Mouse (Mus musculus) MEL (cell line): Measurements from ENCODE around the gene R3hcc1l. TPM values are rescaled to one million over a fixed set of nuclear protein-coding genes. Genes with fewer than 3 reads are reported as not detected.

Source experiments
- DNase-seq: peaks from one replicate; pipeline ENCODE4 v3.0.0; 2011; ENCODE audit warnings: low read depth, low spot score
- H3K27ac ChIP-seq: 2 replicates; pipeline ENCODE4 v1.5.1; 2012; ENCODE audit warnings: low read depth, mild to moderate bottlenecking, control low read depth, low read length, moderate library complexity; ENCODE audit not compliant: control insufficient read depth
- H3K27me3 ChIP-seq, 2 experiments: fragments of 150-350 bp in 1 of 2; sonication (generic) in 1 of 2; 2 replicates each; pipeline ENCODE4 v1.6.1; 2012; ENCODE audit warnings: low read length in 2 of 2, mild to moderate bottlenecking in 2 of 2, improper control_type of control experiment in 1 of 2, moderate library complexity in 1 of 2; ENCODE audit not compliant: insufficient read depth in 2 of 2, control insufficient read depth in 1 of 2
- H3K36me3 ChIP-seq, 2 experiments: 2 replicates each; pipeline ENCODE4 v1.6.1; 2012 to 2014; ENCODE audit warnings: low read length in 2 of 2, improper control_type of control experiment in 1 of 2, inconsistent platforms in 1 of 2, mild to moderate bottlenecking in 1 of 2; ENCODE audit not compliant: insufficient read depth in 2 of 2, control insufficient read depth in 1 of 2
- H3K4me1 ChIP-seq, 2 experiments: fragments of 150-350 bp in 1 of 2; sonication (generic) in 1 of 2; 2 replicates each; pipeline ENCODE4 v1.6.1; 2012; ENCODE audit warnings: low read length in 2 of 2, improper control_type of control experiment in 1 of 2, mild to moderate bottlenecking in 1 of 2; ENCODE audit not compliant: insufficient read depth in 2 of 2, control insufficient read depth in 1 of 2
- H3K4me3 ChIP-seq, 2 experiments: fragments of 150-350 bp in 1 of 2; sonication (generic) in 1 of 2; 2 replicates each; pipeline ENCODE4 v1.5.1; 2012; ENCODE audit warnings: low read depth in 2 of 2, low read length in 2 of 2, mild to moderate bottlenecking in 2 of 2, moderate library complexity in 2 of 2, control low read depth in 1 of 2, improper control_type of control experiment in 1 of 2; ENCODE audit not compliant: control insufficient read depth in 1 of 2, insufficient read depth in 1 of 2
- H3K79me2 ChIP-seq: 2 replicates; pipeline ENCODE4 v1.6.1; 2012; ENCODE audit warnings: mild to moderate bottlenecking, low read length, moderate library complexity; ENCODE audit not compliant: control insufficient read depth, poor library complexity, insufficient read depth
- H3K9ac ChIP-seq: 2 replicates; pipeline ENCODE4 v1.6.1; 2012; ENCODE audit warnings: low read depth, mild to moderate bottlenecking, control low read depth, low read length, moderate library complexity; ENCODE audit not compliant: control insufficient read depth, poor library complexity, severe bottlenecking
- H3K9me3 ChIP-seq: fragments of 150-350 bp; sonication (generic); replicated peaks from 2 replicates; pipeline ENCODE4 v1.6.1; 2012; ENCODE audit warnings: mild to moderate bottlenecking, low read length, improper control_type of control experiment, moderate library complexity; ENCODE audit not compliant: insufficient read depth
- CTCF ChIP-seq, 3 experiments: IDR thresholded peaks in 2 of 3; conservative IDR thresholded peaks in 1 of 3; 2 replicates each; pipeline ENCODE4 v1.5.1; 2011 to 2012; ENCODE audit warnings: low read length in 3 of 3, low read depth in 2 of 3, mild to moderate bottlenecking in 2 of 3, improper control_type of control experiment in 1 of 3, inconsistent platforms in 1 of 3, mixed read lengths in 1 of 3, moderate library complexity in 1 of 3; ENCODE audit not compliant: control insufficient read depth in 1 of 3, insufficient read depth in 1 of 3, poor library complexity in 1 of 3, severe bottlenecking in 1 of 3
- E2F4 ChIP-seq: IDR thresholded peaks from 2 replicates; pipeline ENCODE4 v1.6.1; 2011; ENCODE audit warnings: low read depth, low read length, improper control_type of control experiment, borderline replicate concordance
- ELF1 ChIP-seq: IDR thresholded peaks from 2 replicates; pipeline ENCODE4 v1.6.1; 2014; ENCODE audit warnings: low read depth, mild to moderate bottlenecking, inconsistent platforms, low read length, improper control_type of control experiment, moderate library complexity
- GABPA ChIP-seq: IDR thresholded peaks from 2 replicates; pipeline ENCODE4 v1.6.1; 2012; ENCODE audit warnings: low read depth, mild to moderate bottlenecking, inconsistent platforms, low read length, improper control_type of control experiment, moderate library complexity
- GATA1 ChIP-seq: IDR thresholded peaks from 2 replicates; pipeline ENCODE4 v1.6.1; 2011; ENCODE audit warnings: low read depth, low read length, improper control_type of control experiment
- HCFC1 ChIP-seq: IDR thresholded peaks from 2 replicates; pipeline ENCODE4 v1.6.1; 2012; ENCODE audit warnings: low read depth, mild to moderate bottlenecking, inconsistent platforms, low read length, improper control_type of control experiment, moderate library complexity
- KAT2A ChIP-seq: conservative IDR thresholded peaks from 2 replicates; pipeline ENCODE4 v1.6.1; 2012; ENCODE audit warnings: low read depth, low read length, improper control_type of control experiment, inconsistent platforms
- MAFK ChIP-seq: IDR thresholded peaks from 2 replicates; pipeline ENCODE4 v1.6.1; 2011; ENCODE audit warnings: low read depth, mild to moderate bottlenecking, low read length, improper control_type of control experiment, borderline replicate concordance
- MYC ChIP-seq: IDR thresholded peaks from 2 replicates; pipeline ENCODE4 v1.6.1; 2011; ENCODE audit warnings: low read depth, mild to moderate bottlenecking, low read length, improper control_type of control experiment, moderate library complexity
- NRF1 ChIP-seq: IDR thresholded peaks from 2 replicates; pipeline ENCODE4 v1.6.1; 2014; ENCODE audit warnings: low read depth, mild to moderate bottlenecking, inconsistent platforms, low read length, improper control_type of control experiment, moderate library complexity; ENCODE audit not compliant: poor library complexity, insufficient read depth, severe bottlenecking
- POLR2AphosphoS2 ChIP-seq: IDR thresholded peaks from 2 replicates; pipeline ENCODE4 v1.6.1; 2011; ENCODE audit warnings: low read length, improper control_type of control experiment
- RCOR1 ChIP-seq: IDR thresholded peaks from 2 replicates; pipeline ENCODE4 v1.6.1; 2012; ENCODE audit warnings: low read depth, mild to moderate bottlenecking, inconsistent platforms, low read length, improper control_type of control experiment
- SIN3A ChIP-seq: IDR thresholded peaks from 2 replicates; pipeline ENCODE4 v1.6.1; 2012; ENCODE audit warnings: low read length, improper control_type of control experiment, inconsistent platforms
- TAL1 ChIP-seq: IDR thresholded peaks from 2 replicates; pipeline ENCODE4 v1.6.1; 2012; ENCODE audit warnings: mild to moderate bottlenecking, inconsistent platforms, low read length, moderate library complexity, mixed read lengths
- TBP ChIP-seq: IDR thresholded peaks from 2 replicates; pipeline ENCODE4 v1.8.0; 2011; ENCODE audit warnings: low read depth, low read length, improper control_type of control experiment
- TCF12 ChIP-seq: IDR thresholded peaks from 2 replicates; pipeline ENCODE4 v1.6.1; 2014; ENCODE audit warnings: low read depth, mild to moderate bottlenecking, inconsistent platforms, low read length, improper control_type of control experiment, moderate library complexity
- ZKSCAN1 ChIP-seq: IDR thresholded peaks from 2 replicates; pipeline ENCODE4 v1.6.1; 2012; ENCODE audit warnings: low read depth, mild to moderate bottlenecking, inconsistent platforms, low read length, improper control_type of control experiment, moderate library complexity
- ZMIZ1 ChIP-seq: IDR thresholded peaks from 2 replicates; pipeline ENCODE4 v1.6.1; 2012; ENCODE audit warnings: low read depth, mild to moderate bottlenecking, inconsistent platforms, low read length, improper control_type of control experiment, moderate library complexity
- ZNF384 ChIP-seq: IDR thresholded peaks from 2 replicates; pipeline ENCODE4 v1.6.1; 2012; ENCODE audit warnings: low read depth, mild to moderate bottlenecking, inconsistent platforms, low read length, improper control_type of control experiment
- polyA plus RNA-seq, 2 experiments: library from polyadenylated mRNA; stranded (reverse) in 1 of 2; unstranded in 1 of 2; fragments of >175 nt in 1 of 2; fragments of >200 nt in 1 of 2; gene quantifications; 2 replicates each; pipeline versions ENCODE4 v1.2.1 to v1.2.4; 2012; ENCODE audit warnings: low replicate concordance in 2 of 2, low read depth in 1 of 2; ENCODE audit not compliant: insufficient read length in 2 of 2, insufficient read depth in 1 of 2, missing spikeins in 1 of 2
- total RNA-seq: library from RNA; depleted of rRNA; stranded (reverse); fragments of 300-350 nt; gene quantifications from 2 replicates; pipeline ENCODE4 v1.2.3, GENCODE M21; 2012

Gene R3hcc1l
- total and polyA plus RNA-seq, 3 experiments: 14.8 to 119 (median 21.5) TPM

- TF ChIP-seq ELF1 (peak; percentile 95), POLR2AphosphoS2 (peak; percentile 84; the same call in 1 of the 2 replicates), GABPA (no peak), MYC (peak; percentile 61; the same call in 1 of the 2 replicates)
- TF ChIP-seq, all 39 proteins: peak for 19
Measured at GRCm38 (mm10) chr19:42518620-42519310, at the start of gene R3hcc1l (continued).

GRCm38 (mm10) chr19:42471571-42471970, 47.0 kb upstream of the R3hcc1l start:
- Histone ChIP-seq H3K27ac (no peak overlapping the region), H3K9me3 (no peaks in the 10 kb centered on the region), H3K79me2 (no peaks in the 10 kb centered on the region), H3K36me3 (no peaks in the 10 kb centered on the region), H3K9ac (no peak overlapping the region), H3K4me1 (no peaks in the 10 kb centered on the region), H3K27me3 (no peaks in the 10 kb centered on the region), H3K4me3 (no peak overlapping the region)
- DNase-seq: no peak
- TF ChIP-seq HCFC1 (no peak), GABPA (no peak), TBP (no peak), MAFK (no peak), NRF1 (no peak), KAT2A (no peak), CTCF (IDR thresholded peaks at IDR 0.05 in 2 of 3, conservative IDR thresholded peaks at IDR 0.05 in 1 of 3; ENCODE audit: control insufficient read depth in 1 of 3, insufficient read depth in 1 of 3, low read depth in 2 of 3, low read length in 3 of 3, poor library complexity in 1 of 3, severe bottlenecking in 1 of 3) (no peak), TAL1 (no peak), E2F4 (no peak), POLR2AphosphoS2 (no peak), RCOR1 (no peak), ZMIZ1 (no peak), ZNF384 (no peak), GATA1 (no peak), ZKSCAN1 (no peak), SIN3A (no peak), TCF12 (no peak), ELF1 (no peak)
